Mouse (Mus musculus): ENCODE measurements around the gene Gal.

DNA sequence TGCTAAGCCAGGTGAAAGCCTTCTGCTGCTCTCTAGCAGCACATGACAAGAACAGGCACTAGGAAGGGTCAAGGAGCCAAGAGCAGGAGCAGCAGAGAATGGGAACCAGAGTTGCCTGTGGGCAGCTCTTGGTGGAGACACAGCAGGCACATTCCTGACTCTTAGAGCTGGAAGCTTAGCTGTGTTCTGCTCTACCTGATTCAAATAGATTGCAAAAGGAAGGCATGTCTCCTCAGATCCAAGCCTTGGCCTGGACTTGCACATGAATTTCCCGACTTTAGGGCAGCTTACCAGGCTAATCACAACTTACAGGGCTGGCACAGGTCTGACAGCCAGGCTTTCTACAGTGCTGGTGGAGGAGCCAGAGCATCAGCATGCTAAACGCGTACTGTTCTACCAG is 45.6 kb upstream of the Gal start:
- TF ChIP-seq CTCF (IDR thresholded peaks at IDR 0.05; ENCODE audit: borderline replicate concordance, insufficient read depth, low read length) (no peak), POLR2A (IDR thresholded peaks at IDR 0.05; ENCODE audit: low read depth, low read length) (no peak)

All from embryonic fibroblast, embryonic 13.5 days (primary cell).